Mouse (Mus musculus): ENCODE measurements around the gene Klf5.

Klf5 gene

GRCm38 (mm10) chr14:99298385-99299021, at the start of gene Klf5:
TSS of gene Klf5 (plus strand) at chr14:99298691.
- peak; percentile 69 to 78 for DNase-seq

DNA sequence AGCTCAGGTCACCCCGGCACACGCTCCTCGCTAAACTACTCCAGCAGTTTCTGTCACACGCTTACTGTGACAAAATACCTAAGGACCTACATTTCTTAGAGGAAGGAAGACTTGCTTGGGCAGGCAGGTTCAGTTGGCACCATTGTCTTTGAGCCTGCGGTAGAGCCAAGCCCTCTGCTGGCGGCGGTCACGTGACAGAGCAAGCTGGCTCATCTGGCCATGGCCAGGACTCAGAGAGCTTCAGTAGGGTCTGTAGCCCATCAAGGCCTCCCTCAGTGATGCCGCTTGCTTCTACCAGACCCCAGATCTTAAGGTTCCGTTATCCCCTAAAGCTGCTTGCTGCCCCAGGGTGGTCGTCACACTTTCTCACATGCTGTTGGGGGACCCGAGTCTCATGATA, 36.5 kb upstream of the Klf5 start:
- DNase-seq = no peak

DNA sequence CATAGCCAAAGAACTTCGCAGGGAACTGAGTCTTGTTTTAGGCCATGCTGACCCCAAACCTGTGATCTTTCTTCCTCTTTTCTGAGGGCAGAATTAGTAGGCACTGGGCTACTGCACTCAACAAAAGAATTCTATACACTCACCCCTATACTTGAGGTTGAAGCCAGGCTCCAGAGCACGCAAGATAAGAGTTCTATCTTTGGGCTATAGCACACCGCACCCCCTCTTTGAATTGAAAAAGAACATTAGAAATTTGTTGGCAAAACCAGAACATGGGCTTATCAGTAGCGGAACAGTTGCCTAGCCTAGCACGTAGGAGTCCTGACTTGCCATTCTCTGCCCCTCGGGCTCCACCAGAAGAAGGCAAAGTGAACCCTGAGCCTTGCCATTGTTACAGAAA, 34.7 kb upstream of the Klf5 start:
- no peak for DNase-seq

GRCm38 (mm10) chr14:99265791-99266190, 32.7 kb upstream of the Klf5 start:
- no peak for DNase-seq

- no peak for DNase-seq
Observed at GRCm38 (mm10) chr14:99266749-99267148, 31.7 kb upstream of the Klf5 start.

- no peak for DNase-seq
Observed at GRCm38 (mm10) chr14:99274056-99274455, 24.4 kb upstream of the Klf5 start.

DNA sequence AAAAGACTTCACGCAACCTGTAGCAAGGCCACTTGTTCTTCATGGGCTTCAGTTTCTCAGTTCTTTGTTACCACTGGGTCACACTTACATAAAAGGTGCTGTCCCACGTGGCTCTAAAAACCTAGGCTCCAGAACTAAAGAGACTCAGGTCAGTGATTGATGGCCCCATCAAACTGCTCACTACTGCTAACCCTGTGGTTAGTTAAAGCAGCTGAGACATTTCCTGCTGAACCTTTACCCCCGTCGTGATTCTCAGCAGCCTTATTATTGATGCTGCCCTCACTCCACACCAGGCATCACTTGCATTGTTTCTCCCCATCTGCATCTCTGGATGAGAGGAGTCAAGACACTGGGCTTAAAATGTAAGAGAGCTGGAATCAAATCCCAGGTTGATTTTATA, 22.7 kb upstream of the Klf5 start:
- DNase-seq = no peak

GRCm38 (mm10) chr14:99278312-99278711, 20.2 kb upstream of the Klf5 start:
- DNase-seq = no peak

DNA sequence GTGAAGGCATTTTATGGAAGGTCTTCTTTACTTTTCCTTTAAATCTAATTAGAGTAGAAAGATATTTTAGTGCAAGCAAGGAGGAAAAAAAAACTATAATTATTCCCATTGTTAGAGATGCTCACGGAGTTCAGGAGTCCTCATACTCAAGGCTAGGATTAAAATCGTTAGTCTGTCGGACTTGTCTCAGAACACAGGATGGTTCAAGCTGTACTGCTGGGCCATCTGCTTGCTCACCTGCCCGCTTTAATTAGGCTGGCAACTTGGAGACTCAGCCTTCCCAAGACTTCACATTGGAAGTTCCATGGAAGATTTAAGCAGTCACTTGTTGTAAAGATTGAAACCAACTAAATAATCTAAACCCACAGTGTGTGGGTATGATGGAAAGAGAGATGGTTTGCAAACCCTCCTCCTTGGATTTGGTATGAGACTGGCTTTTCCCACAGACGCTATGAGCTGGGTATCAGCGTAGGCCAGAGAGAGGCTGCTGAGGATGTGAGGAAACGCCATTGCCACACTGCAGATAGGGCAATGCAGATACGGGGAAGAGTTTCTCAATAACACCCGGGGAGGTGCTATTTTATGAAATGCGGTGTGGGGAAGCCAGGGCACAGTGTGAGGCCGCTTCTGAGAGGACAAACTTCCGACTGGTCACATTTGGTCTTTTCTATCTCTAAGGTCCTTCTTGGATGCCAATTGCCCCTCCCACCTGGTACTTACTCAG, 19.6 kb upstream of the Klf5 start:
- no peak for DNase-seq

DNA sequence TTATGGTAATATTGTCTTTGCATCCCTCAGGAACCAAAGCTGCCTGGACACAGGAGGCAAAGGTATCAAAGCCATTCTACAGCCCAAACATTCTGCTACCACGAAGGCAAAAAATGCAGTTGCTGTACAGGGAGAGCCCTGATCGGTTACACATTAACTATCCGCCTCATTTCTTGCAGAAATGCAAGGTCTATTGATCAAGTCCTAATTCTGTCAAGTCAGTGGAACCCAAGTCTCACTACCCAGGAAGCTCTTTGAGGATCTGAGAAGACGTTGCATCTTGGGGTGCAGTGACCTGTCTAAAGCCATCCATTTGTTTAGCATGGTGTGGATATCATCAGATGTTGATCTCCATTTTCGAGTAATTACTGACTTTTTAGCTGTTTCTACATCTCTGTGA, 18.1 kb upstream of the Klf5 start:
- DNase-seq = no peak

DNA sequence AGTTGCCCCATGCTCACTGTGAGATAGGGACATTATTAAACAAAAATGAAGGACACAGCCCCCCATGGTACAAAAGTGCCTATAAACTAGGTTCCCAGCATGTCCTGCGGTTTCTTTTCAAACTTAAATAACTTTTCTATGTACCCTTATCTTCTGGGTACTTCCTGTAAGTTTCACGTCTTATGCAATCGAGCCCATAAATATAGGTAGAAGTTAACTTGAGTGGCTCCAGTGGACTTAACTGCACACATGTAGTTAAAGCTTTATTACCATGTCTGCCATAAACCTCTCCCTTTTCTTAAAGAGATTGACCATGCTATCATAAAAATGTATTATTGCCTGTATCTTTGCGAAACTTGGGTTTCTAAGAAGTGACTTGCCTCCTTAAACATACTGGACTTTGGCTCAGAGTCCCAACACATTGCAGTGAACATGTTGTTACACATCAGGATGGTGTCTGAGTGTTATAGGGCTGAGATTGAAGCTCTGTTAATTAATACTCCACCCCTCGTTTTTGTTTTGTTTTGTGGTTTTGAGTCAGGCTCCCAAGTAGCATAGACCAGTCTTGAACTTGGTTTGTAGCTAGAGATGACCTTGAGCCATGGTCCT, 17.6 kb upstream of the Klf5 start:
- no peak for DNase-seq

GRCm38 (mm10) chr14:99285486-99285885, 13.0 kb upstream of the Klf5 start:
- DNase-seq = no peak

DNA sequence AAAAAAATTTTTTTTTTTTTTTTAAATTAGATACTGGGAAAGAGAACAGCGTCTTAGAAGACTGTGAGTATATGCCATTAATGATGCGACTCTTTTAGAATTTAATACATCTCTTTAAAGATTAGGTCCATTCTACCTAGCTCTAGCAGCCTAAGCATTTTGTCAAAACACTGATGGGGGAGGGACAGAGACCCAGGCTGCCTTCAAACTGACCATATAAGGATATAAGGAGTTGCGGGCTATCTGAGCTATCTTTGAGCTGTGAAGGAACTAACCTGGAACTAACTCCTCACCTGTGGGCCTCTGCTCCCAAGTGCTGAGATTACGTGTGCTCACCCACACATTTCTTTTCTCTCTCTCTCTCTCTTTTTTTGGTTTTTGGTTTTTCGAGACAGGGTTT, 6.3 kb upstream of the Klf5 start:
- no peak for DNase-seq

DNA sequence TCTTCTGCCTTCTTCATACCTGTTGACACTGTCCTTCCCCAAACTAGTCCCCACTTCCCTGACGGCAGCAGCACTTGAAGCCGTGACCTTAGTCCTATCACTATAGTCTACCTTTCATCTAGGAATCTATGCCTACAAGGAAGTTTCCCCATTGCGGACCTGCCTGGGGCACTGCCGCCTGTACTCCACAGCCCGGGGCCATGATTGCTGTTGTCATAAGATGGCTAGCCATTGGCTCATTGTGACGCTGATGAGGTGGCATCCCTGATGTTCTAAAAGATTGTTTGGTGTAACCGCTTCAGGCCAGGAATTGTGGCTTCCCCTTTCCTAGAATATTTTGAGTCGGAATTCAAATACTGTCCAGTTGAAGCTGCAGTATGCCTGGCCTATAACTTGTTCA, 4.1 kb upstream of the Klf5 start:
- no peak for DNase-seq

- no peak for DNase-seq
Observed at GRCm38 (mm10) chr14:99295606-99296341, 2.7 kb upstream of the Klf5 start.

DNA sequence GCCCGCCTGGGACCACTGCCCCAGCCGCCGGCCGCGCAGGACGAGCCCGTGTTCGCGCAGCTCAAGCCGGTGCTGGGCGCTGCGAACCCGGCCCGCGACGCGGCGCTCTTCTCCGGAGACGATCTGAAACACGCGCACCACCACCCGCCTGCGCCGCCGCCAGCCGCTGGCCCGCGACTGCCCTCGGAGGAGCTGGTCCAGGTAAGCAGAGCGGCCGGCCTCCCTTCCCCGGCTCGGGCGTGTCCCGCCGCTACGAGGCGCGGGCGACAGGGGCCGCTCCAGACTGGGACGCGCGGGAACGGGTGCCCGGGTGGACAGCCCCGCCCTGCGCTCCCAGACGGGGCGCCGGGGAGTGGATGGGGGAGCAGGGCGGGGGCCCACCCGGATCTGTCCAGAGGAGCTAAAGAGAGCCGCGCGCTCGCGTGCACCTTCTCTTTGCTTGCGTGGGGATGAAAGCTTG, 561 bp downstream of the Klf5 start:
- DNase-seq = peak; percentile 11 to 46

- no peak for DNase-seq
Observed at GRCm38 (mm10) chr14:99299701-99300191, 1.3 kb downstream of the Klf5 start.

DNA sequence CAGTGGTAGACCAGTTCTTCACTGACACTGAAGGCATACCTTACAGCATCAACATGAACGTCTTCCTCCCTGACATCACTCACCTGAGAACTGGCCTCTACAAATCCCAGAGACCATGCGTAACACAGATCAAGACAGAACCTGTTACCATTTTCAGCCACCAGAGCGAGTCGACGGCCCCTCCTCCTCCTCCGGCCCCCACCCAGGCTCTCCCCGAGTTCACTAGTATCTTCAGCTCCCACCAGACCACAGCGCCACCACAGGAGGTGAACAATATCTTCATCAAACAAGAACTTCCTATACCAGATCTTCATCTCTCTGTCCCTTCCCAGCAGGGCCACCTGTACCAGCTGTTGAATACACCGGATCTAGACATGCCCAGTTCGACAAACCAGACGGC, 3.0 kb downstream of the Klf5 start:
- no peak for DNase-seq

GRCm38 (mm10) chr14:99304387-99304786, 5.9 kb downstream of the Klf5 start:
- no peak for DNase-seq

DNA sequence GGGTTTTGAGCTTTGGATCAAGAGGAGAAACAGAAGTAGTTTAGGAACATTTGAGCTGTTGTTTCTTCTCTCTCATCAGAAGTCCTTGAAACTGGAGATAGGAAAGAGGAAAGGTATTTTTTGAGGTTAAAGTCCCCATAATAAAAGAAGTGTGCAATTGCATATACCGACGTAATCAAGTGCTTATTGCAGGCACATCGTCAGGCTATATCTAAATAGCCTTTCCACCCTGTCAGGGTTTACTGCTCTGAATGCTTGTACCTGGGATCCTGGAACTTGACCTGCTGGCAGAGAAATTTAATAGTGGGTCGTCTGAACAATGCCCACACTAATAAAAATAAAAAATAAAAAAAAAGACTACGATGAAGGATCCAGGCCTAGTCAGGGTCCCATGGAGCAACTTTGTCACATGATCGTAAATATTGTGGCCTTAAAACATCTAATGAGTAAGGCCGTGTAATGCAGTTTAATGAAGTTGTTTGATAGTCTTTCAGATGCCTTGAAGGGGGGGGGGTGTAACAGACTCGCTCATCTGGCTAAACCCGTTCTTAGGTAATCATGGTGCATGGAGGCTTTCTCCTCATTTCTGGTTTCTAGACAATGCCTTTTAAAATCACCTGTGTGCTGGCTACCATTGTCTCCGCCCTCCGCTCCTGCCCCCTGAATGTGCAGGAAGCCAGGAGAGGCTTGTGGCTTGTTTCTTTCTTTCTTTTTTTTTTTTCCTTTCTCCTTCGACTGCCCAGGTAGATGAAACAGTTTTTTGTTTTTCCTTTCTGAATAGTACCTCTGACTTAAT, 6.7 kb downstream of the Klf5 start:
- no peak for DNase-seq

GRCm38 (mm10) chr14:99306410-99306809, 7.9 kb downstream of the Klf5 start:
- DNase-seq = no peak

- no peak for DNase-seq
Observed at GRCm38 (mm10) chr14:99309606-99310005, 11.1 kb downstream of the Klf5 start.

- DNase-seq = no peak
Observed at GRCm38 (mm10) chr14:99310358-99310757, 11.9 kb downstream of the Klf5 start.

Measured in cerebellum, adult 18-20 months (tissue).